ENCODE assay signal across 12 mouse cellular contexts in genomic region chr16:9768356-9768755, GRCm38 (mm10).
A peak's percentile ranks its signal among the peaks of the same experiment; 100 is the strongest.
DNase-seq lines count a peak whose midpoint lies in the region; ATAC-seq and TF ChIP-seq lines count a peak whose summit lies in the region.
"Had no signal": no experiment of that assay in that cellular context is flagged by ENCODE, and none has a peak within 500 bp of the region (broad histone marks: within the 10 kb centered on the region; RNA-seq: fewer than 3 reads in every experiment).

No protein-coding gene starts in this region.

- no peak overlapping the region for H3K4me3 ChIP-seq in lung, embryonic 16.5 days (ENCODE audit: low read length)
- no peak overlapping the region for H3K4me3 ChIP-seq in cerebellum, adult 2 months (replicated peaks; ENCODE audit: insufficient read depth, low read depth, low read length)
- no peak overlapping the region for H3K4me3 ChIP-seq in embryonic facial prominence, embryonic 10.5 days
- H3K4me3 ChIP-seq: stomach, embryonic 15.5 days had no signal

- no peak overlapping the region for H3K27ac ChIP-seq in lung, embryonic 16.5 days (ENCODE audit: low read length)
- peak overlapping the region; percentile 55 for H3K27ac ChIP-seq in cerebellum, adult 2 months (ENCODE audit: insufficient read depth, low read length)
- no peak overlapping the region for H3K27ac ChIP-seq in embryonic facial prominence, embryonic 10.5 days (replicated peaks)
- H3K27ac ChIP-seq: stomach, embryonic 15.5 days had no signal

- DNase-seq in lung, adult 18-20 months, result no peak
- peak; percentile 85 to 88 for DNase-seq in cerebellum, adult 2 months
- DNase-seq in layer of hippocampus, adult 8-10 months (ENCODE audit: low spot score in 2 of 2), result peak; percentile 83 to 87
- peak; percentile 81 to 82 for DNase-seq in right cerebral cortex, postnatal 10 days (ENCODE audit: low spot score in 2 of 2)
- no peak for DNase-seq in embryonic facial prominence, embryonic 10.5 days (ENCODE audit: low spot score)
- no peak for DNase-seq in kidney, adult 9 months
- DNase-seq in urinary bladder, adult 18-20 months (ENCODE audit: low spot score in 2 of 2), result no peak
- DNase-seq: liver, postnatal 0 days had no signal

- TF ChIP-seq CTCF in cerebellum, adult 2 months (IDR thresholded peaks at IDR 0.05; ENCODE audit: borderline replicate concordance, insufficient read depth, low read depth, low read length), result no peak

- no peak overlapping the region for H3K4me2 ChIP-seq in lung, embryonic 16.5 days (ENCODE audit: low read depth, low read length)
- H3K4me2 ChIP-seq: stomach, embryonic 15.5 days had no signal

- H3K9ac ChIP-seq in lung, embryonic 16.5 days (ENCODE audit: low read length), result no peak overlapping the region
- H3K9ac ChIP-seq: liver, postnatal 0 days; stomach, embryonic 15.5 days had no signal

- no peaks in the 10 kb centered on the region for H3K4me1 ChIP-seq in lung, embryonic 16.5 days (replicated peaks; ENCODE audit: control insufficient read depth, insufficient read depth, low read length)
- H3K4me1 ChIP-seq in cerebellum, adult 2 months (ENCODE audit: control insufficient read depth, insufficient read depth, low read length), result peaks cover 28% of the 10 kb centered on the region
- H3K4me1 ChIP-seq in embryonic facial prominence, embryonic 10.5 days, result no peaks in the 10 kb centered on the region
- H3K4me1 ChIP-seq: stomach, embryonic 15.5 days had no signal

- H3K27me3 ChIP-seq in lung, embryonic 16.5 days (ENCODE audit: control insufficient read depth, insufficient read depth, low read depth, low read length), result no peaks in the 10 kb centered on the region
- no peaks in the 10 kb centered on the region for H3K27me3 ChIP-seq in cerebellum, adult 2 months (ENCODE audit: control insufficient read depth, insufficient read depth, low read length)
- no peaks in the 10 kb centered on the region for H3K27me3 ChIP-seq in embryonic facial prominence, embryonic 10.5 days (replicated peaks; ENCODE audit: low read depth, poor library complexity, severe bottlenecking)
- H3K27me3 ChIP-seq: stomach, embryonic 15.5 days had no signal

- TF ChIP-seq POLR2A in cerebellum, adult 2 months (IDR thresholded peaks at IDR 0.05; ENCODE audit: borderline replicate concordance, insufficient read depth, low read length), result no peak

- ATAC-seq in lung, embryonic 16.5 days (ENCODE audit: low read depth), result peak; percentile 74
- ATAC-seq: intestine, embryonic 16.5 days; liver, postnatal 0 days had no signal

- H3K9me3 ChIP-seq in lung, embryonic 16.5 days (ENCODE audit: control insufficient read depth, low read length), result no peaks in the 10 kb centered on the region
- H3K9me3 ChIP-seq in embryonic facial prominence, embryonic 10.5 days, result no peaks in the 10 kb centered on the region
- H3K9me3 ChIP-seq: G1E; stomach, embryonic 15.5 days had no signal

- no peaks in the 10 kb centered on the region for H3K36me3 ChIP-seq in lung, embryonic 16.5 days (ENCODE audit: control insufficient read depth, insufficient read depth, low read length)
- no peaks in the 10 kb centered on the region for H3K36me3 ChIP-seq in embryonic facial prominence, embryonic 10.5 days (replicated peaks)
- H3K36me3 ChIP-seq: G1E; stomach, embryonic 15.5 days had no signal

- 41% methylated on average over 5 of the region's 5 CpGs for WGBS in lung, embryonic 16.5 days
- 5% methylated on average over 5 of the region's 5 CpGs for WGBS in cerebellum, adult 2 months
- WGBS in embryonic facial prominence, embryonic 10.5 days, result 79% methylated on average over 5 of the region's 5 CpGs

Comparison
In these comparisons a context has a peak if more than half of its experiments do, and no peak if none do; other contexts are left out.
1. DNase-seq: peak in cerebellum, adult 2 months (2 of 2), layer of hippocampus, adult 8-10 months (2 of 2) and right cerebral cortex, postnatal 10 days (2 of 2); none in lung, adult 18-20 months (0 of 2), embryonic facial prominence, embryonic 10.5 days (single experiment), kidney, adult 9 months (single experiment) and urinary bladder, adult 18-20 months (0 of 2).